Mouse (Mus musculus) thymus, adult 2 months (tissue): ENCODE results near the gene Spindoc. TPM values are rescaled to one million over a fixed set of nuclear protein-coding genes. Genes with fewer than 3 reads are reported as not detected.

Experiments used
- DNase-seq: peaks from one replicate; pipeline ENCODE4 v3.0.0; 2021
- H3K27ac ChIP-seq: fragments of 200-500 bp; 2 replicates; pipeline ENCODE4 v1.5.1; 2012; ENCODE audit warnings: low read length, control low read depth; ENCODE audit not compliant: control insufficient read depth, insufficient read depth
- H3K27me3 ChIP-seq: fragments of 200-500 bp; 2 replicates; pipeline ENCODE4 v1.6.1; 2012; ENCODE audit warnings: mild to moderate bottlenecking, low read length, moderate library complexity, mixed read lengths; ENCODE audit not compliant: control insufficient read depth, insufficient read depth
- H3K36me3 ChIP-seq: fragments of 200-500 bp; 2 replicates; pipeline ENCODE4 v1.6.1; 2012; ENCODE audit warnings: mild to moderate bottlenecking, low read length, moderate library complexity; ENCODE audit not compliant: control insufficient read depth, insufficient read depth
- H3K4me1 ChIP-seq: fragments of 200-500 bp; replicated peaks from 2 replicates; pipeline ENCODE4 v1.6.1; 2012; ENCODE audit warnings: low read length; ENCODE audit not compliant: control insufficient read depth, insufficient read depth
- H3K4me3 ChIP-seq: fragments of 200-500 bp; 2 replicates; pipeline ENCODE4 v1.5.1; 2012; ENCODE audit warnings: mild to moderate bottlenecking, low read length, control low read depth, moderate library complexity; ENCODE audit not compliant: control insufficient read depth, insufficient read depth
- CTCF ChIP-seq: fragments of 200-500 bp; IDR thresholded peaks from 2 replicates; pipeline ENCODE4 v1.5.1; 2012; ENCODE audit warnings: mild to moderate bottlenecking, control low read depth, low read length, moderate library complexity, borderline replicate concordance; ENCODE audit not compliant: control insufficient read depth, poor library complexity, insufficient read depth; ENCODE audit errors: extremely low read depth
- POLR2A ChIP-seq: fragments of 200-500 bp; IDR thresholded peaks from 2 replicates; pipeline ENCODE4 v1.6.1; 2012; ENCODE audit warnings: mild to moderate bottlenecking, low read length, control low read depth, moderate library complexity; ENCODE audit not compliant: control insufficient read depth, poor library complexity, insufficient read depth; ENCODE audit errors: extremely low read depth
- WGBS: fragments of 180-500 bp; shearing (Covaris S2); methylation state at CpG from one replicate; pipeline ENCODE4 v1.1.7; 2018; 5-methylcytosine and 5-hydroxymethylcytosine counted together
- polyA plus RNA-seq: library from polyadenylated mRNA; depleted of rRNA; stranded (reverse); fragments of >200 nt; gene quantifications from 2 replicates; pipeline ENCODE4 v1.2.3, GENCODE M21; 2012; rRNA removed

Gene Spindoc
- polyA plus RNA-seq = 48.9 and 61.9 TPM in 2 replicates

DNA sequence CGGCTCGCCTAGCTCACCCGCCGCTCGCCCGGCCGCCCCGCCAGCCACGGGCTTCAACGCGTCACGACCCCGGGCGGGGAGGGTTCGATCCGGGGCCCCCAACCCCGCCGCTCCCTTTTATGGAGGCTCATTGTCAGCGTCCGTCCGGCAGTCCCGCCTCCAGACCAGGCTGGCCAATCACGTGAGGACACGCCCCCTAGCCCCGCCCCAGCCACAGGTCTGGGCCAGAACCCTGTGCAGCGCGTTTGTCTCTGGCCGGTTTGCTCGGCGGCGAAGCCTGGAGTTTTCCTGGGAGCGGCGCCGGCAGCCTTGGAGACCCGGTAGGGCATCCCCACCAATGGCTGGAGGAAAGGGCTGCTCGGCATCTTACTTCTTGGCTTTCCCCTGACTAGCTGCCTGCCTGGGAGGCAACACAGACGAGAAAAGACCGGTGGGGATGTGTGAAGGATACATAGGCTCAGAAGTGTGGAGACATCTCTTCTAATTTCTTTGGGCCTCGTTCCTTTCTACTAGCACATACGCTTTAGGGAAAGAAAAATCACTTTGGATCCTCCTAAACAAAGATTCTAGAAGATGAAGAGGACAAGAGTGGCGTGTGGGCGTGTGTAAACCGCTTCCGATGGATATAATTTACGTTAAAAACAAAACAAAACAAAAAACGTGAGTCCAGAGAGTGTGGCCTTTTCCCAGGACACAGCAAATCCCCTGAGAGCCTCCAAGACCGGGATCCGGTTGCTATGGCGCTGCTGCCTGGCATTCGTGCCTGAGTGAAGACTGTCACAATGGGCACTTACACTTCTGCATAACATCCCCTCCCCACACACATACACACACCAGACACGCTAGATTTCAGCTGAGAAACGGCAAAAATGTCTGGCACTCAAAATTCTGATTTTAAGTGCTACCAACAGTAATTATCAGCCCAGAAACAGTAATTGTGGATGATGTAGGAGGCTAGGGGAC is at the start of gene Spindoc:
Spindoc (minus strand) TSS at position 92 of the 963 bp plus-strand sequence.
- H3K27ac ChIP-seq = 0 out of 2 replicates have a peak within 1 kb of the TSS, but pooled peaks have one; percentile 5
- DNase-seq = peak; percentile 99
- no peak for TF ChIP-seq CTCF
- peak; percentile 61 for TF ChIP-seq POLR2A
- WGBS = 3% methylated on average over 49 of the region's 52 CpGs
- no peaks in the 10 kb centered on the region for H3K27me3 ChIP-seq
- H3K4me3 ChIP-seq = peak within 1 kb of the TSS; percentile 86
- H3K4me1 ChIP-seq = peaks cover 7% of the 10 kb centered on the region
- H3K36me3 ChIP-seq = no peaks in the 10 kb centered on the region

DNA sequence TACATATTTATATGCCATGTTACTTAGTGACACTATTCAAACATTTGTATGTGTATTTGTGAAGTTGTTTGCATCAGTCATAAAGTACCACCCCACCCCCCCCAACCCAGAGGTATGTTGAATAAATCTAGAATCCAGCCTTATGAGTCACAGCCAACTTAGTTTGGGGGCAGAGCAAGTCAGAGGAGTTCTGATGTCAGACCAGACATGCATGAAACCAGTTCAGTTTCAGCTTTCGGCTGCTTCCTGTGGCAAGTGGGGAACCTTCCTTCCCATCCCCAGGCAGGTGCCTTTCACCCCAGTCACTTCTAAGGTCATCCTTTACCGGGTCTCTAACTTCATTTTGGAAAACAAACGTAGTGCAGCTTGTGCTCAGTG is 42.6 kb upstream of the Spindoc start:
- H3K27me3 ChIP-seq = no peaks in the 10 kb centered on the region
- DNase-seq = no peak
- H3K4me3 ChIP-seq = no peak overlapping the region
- 61% methylated on average over 3 of the region's 3 CpGs for WGBS
- H3K4me1 ChIP-seq = peaks cover under 1% of the 10 kb centered on the region
- H3K36me3 ChIP-seq = peaks cover 77% of the 10 kb centered on the region
- no peak for TF ChIP-seq POLR2A
- no peak for TF ChIP-seq CTCF
- H3K27ac ChIP-seq = no peak overlapping the region

DNA sequence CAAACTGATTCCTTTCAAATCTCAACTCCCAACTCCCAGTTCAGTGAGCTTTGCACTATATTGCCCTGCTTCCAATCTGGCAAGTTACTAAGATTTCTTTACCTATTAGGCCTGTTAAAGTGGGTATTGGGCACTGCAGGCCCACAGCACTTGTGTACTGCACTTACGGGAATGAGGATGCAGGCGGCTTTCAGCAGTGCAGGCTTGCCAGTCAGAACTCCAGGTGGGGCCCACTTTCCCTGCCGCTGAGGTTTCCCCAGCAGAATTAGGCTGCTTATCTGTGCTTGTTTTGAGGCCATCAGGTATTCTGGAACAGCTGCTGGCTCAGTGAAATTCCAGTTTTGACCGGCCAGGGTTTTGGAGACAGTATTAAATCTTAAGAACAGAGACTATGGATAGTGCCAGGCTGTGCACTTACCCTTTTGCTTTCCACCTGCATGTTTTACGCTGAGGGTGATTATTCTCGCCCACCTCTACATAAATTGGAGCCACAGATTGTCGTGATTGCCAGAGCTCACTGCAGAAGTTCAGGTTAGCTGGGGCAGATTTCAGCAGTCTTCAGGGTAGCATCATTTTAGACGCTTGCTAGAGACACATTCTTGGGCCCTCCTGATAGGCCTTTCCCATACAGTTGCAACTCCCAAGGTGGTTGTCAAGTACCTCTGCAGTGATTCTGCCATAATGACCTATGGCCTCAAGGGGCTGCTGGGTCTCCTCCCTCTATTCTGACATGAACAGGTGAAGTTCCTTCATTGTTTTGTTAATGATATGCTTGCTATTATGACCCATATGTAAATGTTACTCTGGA is 42.0 kb upstream of the Spindoc start:
- TF ChIP-seq CTCF (no peak), POLR2A (no peak)
- H3K4me1 ChIP-seq = peaks cover 6% of the 10 kb centered on the region
- H3K27me3 ChIP-seq = no peaks in the 10 kb centered on the region
- H3K4me3 ChIP-seq = no peak overlapping the region
- H3K27ac ChIP-seq = no peak overlapping the region
- DNase-seq = no peak
- peaks cover 73% of the 10 kb centered on the region for H3K36me3 ChIP-seq
- 94% methylated on average over 8 of the region's 8 CpGs for WGBS

DNA sequence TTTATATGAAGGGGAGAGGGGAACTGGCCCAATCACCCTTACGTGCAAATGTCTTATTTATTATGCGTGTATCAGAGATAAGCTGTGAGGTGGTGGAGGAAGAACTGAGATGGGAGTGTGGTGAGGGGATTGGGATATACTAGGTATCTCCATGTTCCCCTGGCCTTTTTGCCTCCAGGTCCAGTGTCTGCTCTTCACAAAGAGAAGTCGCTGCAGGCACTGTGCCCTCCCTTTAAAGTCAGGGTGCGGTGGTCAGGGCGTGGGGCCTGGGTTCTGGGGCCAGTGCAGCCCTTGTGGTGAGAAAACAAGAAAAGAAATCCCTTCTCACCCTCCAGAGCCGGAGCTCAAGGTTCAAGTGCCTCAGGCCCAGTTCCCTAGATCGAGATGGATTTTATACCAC is 41.3 kb upstream of the Spindoc start:
- WGBS = 93% methylated on average over 7 of the region's 7 CpGs
- peaks cover 13% of the 10 kb centered on the region for H3K4me1 ChIP-seq
- no peak overlapping the region for H3K27ac ChIP-seq
- no peaks in the 10 kb centered on the region for H3K27me3 ChIP-seq
- no peak overlapping the region for H3K4me3 ChIP-seq
- TF ChIP-seq POLR2A = no peak
- TF ChIP-seq CTCF = no peak
- DNase-seq = no peak
- peaks cover 67% of the 10 kb centered on the region for H3K36me3 ChIP-seq

DNA sequence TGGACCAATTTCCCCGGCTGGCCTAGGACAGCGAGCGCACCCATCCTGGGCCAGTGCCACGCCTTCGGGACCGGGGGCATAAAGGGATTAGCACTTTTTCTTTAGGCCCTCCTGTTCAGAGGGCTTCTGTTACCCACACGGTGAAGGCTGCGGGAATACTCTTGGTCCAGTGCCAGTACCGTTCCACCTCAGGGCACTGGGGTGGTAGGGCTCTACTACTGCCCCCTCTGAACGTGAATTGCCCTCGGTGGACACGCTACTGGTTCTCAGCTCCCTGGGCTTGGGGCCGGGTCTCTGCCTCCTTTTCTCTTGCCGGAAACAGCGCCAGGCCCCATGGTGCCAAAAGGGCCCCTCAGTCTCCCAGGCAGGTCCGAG is 40.8 kb upstream of the Spindoc start:
- Histone ChIP-seq H3K4me1 (peaks cover 16% of the 10 kb centered on the region), H3K27me3 (no peaks in the 10 kb centered on the region), H3K27ac (no peak overlapping the region), H3K36me3 (peaks cover 62% of the 10 kb centered on the region), H3K4me3 (no peak overlapping the region)
- TF ChIP-seq CTCF = no peak
- no peak for TF ChIP-seq POLR2A
- DNase-seq = no peak
- whole genome bisulfite sequencing = 91% methylated on average over 16 of the region's 16 CpGs

DNA sequence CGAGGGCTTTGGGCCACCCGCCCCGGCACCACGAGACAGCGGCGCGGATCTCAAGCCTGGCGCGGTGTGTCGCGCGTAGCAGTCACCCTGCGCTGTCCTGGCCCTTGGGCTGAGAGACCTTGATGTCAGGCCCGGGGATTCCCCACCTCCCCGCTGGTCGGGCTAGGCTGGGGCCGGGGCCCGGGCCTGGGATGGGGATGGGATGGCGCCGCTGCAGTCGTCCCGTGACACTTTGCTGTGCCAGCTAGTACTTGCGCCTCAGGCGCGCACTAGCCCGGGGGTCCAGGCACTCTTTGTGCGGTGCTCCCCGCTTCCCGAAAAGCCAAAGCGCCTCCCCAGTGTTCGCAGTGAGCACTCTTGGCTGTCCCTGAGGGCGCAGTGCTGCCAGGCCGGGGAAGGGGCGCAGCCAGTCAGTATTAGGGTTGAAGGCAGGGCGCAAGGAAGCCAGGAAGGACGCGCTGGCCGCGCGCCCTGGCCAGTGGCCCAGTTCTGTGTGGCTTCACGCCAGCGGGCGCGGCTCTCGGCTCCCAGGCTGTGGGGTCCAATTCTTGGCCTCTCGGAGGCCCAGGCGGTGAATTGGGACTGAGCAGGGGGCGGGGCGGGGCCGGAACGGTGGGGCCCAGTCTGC is 40.3 kb upstream of the Spindoc start:
- TF ChIP-seq POLR2A (no peak), CTCF (no peak)
- no peaks in the 10 kb centered on the region for H3K27me3 ChIP-seq
- DNase-seq = no peak
- no peak overlapping the region for H3K4me3 ChIP-seq
- H3K36me3 ChIP-seq = peaks cover 57% of the 10 kb centered on the region
- peaks cover 19% of the 10 kb centered on the region for H3K4me1 ChIP-seq
- WGBS = 91% methylated on average over 51 of the region's 51 CpGs
- H3K27ac ChIP-seq = no peak overlapping the region
